Mouse (Mus musculus) G1E-ER4 (cell line): ENCODE data around the gene Foxb1. TPM values are rescaled to one million over a fixed set of nuclear protein-coding genes. Genes with fewer than 3 reads are reported as not detected.

Experiments used
- GATA1 ChIP-seq: IDR thresholded peaks from one replicate; pipeline ENCODE4 v1.8.0; 2012; ENCODE audit warnings: low read length, inconsistent platforms
- polyA plus RNA-seq: library from polyadenylated mRNA; stranded (reverse); fragments of >175 nt; gene quantifications from 2 replicates; pipeline ENCODE4 v1.2.3, GENCODE M21; 2012

Foxb1 gene
- polyA plus RNA-seq, result not detected in 2 replicates

DNA sequence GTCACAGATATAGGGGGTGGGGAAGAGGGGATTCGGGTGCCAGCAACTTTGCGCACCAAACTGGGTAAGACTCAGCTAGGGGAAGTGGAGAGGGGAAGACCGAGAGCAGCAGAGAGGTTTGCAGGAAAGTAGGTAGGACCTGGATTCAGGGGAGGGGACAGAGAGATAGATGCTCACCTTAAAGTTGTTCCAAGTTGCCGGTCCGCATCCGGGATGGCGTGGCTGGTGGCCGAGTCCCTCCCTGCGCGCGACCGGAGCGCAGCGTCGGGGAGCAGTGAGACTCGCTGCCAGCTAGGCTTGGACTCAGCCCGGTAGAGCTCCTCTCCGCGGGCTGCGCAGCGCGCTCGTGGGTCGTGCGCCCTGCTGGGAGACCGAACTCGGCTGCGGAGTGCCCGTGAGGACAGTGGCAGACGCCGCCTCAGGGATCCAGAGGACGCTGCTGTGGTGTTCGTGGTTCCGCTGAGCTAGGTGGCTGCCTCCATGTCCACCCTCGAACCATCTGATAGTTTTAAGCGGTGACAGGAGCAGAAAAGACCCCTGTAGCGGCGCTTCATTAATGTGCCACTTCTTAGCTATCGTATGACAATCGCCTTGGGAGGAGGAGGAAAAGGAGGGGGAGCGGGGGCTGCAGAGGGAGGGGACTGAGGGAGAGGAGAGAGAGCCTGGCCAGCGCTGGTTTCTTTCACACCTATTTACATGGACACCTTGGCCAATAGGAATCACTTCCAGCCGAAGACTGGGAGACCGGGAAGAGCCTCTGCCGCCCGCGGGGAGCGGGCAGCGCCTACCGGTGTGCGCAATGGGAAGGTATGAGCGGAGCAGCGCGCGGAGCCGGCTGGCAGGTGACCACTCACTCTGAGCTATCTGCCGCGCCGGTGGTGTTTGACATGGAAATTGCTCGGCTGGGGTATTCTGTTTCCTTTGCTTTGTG is at the start of gene Foxb1:
Gene Foxb1 (minus strand): TSS at position 570 of the 931 bp plus-strand sequence.
- TF ChIP-seq GATA1, result no peak

DNA sequence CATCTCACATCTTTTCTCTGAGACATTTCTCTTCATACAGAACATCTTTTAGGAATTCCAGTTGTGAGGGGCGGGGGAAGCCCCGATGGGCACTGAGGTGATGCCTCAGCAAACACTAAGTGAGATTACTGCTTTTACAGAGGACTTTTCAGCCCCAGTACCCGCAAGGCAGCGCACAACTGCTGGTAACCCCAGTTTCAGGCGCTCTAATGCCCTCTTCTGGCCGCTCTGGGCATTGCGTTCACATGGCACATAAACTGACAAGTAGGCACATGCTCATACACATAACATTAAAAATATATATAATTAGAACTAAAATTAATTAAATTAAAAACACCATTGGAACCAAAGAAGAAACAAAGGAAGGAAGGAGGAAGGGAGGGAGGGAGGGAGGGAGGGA is 29.8 kb upstream of the Foxb1 start:
- TF ChIP-seq GATA1, result no peak

DNA sequence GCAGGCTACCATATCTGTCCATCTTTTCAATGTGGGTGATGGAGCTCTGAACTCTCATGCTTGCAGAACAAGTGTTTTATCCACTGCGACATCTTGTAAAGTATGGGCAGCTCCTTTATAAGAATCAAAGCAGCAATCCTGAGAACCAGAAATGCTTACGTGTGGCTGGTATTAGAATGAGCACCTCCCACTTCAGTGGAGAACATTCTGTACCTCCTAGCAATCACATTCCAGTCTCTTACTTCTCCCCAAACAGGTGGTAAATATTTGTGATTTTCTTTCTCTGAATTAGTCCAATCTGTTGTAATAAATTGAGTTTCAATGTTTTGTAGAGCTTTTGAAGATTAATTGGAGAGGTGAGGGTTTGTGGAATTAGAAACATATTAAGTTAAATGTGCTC is 19.3 kb upstream of the Foxb1 start:
- TF ChIP-seq GATA1, result no peak

DNA sequence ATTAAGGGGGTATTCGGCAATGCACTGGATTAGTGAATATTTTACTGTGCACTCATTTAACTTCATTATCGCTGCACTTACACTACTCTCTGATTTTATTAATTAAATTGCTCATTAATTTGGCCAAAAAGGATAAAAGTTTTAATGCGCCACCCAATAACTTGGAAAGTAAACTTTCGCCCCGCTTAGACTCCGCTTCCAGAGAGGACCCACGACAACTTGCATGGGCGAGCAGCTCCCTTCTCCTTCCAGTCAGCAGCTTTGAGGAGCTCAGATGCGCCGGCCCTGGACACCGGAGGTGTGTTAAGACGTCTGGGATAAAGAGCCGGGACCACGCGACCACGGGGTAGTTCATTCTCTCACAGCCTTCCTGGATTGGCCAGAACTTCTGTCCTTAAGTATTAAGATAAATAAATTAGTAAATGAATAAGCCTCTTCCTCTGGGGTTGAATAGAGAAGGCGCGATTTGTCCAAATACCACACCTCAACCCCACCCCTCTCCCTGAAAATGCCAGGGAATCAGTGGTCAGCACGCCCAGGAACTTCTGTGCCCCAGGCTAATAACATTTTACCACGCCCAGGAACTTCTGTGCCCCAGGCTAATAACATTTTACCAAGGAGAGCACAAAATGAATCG is 9.3 kb upstream of the Foxb1 start:
- TF ChIP-seq GATA1, result no peak

DNA sequence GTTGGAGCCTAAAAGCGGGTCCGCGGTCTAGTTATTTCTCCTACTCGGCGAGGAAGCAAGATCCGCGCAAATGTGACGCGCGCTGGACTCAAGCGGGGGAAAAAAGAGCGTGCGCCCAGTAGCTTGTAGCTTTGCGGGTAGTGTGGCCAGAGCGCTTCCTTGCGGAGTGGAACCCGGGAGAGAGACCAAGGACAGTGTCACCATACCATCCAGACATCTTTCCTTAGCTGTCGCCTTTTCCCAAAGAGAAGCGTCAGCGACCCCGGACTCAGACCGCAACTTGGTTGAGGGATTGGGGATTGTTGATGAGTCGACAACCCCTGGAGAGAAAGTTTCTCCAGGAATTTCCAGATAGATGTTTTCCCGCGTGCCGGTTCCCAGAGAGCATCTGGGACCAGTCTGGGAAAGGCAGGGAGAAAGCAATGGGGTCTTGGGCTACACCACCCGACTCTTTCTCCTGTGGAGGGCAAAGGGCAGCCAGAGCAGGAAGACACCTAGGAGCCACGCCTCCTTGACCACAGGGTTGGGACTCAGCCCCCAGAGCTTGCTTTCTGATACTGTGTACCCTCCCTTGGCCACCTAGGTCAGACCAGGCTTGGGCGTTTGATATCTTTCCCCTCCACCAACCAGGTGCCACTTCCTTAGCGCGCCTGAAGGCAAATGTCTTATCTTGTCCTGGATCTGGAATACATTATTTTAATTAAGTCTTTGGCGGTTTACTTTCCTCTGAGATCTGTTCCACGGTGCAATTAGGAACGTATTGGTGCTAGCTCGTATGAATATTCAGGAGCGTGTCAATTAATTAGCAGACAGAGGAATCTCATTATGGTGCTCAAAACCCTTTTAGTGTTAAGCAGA is 8.6 kb upstream of the Foxb1 start:
- TF ChIP-seq GATA1, result no peak

DNA sequence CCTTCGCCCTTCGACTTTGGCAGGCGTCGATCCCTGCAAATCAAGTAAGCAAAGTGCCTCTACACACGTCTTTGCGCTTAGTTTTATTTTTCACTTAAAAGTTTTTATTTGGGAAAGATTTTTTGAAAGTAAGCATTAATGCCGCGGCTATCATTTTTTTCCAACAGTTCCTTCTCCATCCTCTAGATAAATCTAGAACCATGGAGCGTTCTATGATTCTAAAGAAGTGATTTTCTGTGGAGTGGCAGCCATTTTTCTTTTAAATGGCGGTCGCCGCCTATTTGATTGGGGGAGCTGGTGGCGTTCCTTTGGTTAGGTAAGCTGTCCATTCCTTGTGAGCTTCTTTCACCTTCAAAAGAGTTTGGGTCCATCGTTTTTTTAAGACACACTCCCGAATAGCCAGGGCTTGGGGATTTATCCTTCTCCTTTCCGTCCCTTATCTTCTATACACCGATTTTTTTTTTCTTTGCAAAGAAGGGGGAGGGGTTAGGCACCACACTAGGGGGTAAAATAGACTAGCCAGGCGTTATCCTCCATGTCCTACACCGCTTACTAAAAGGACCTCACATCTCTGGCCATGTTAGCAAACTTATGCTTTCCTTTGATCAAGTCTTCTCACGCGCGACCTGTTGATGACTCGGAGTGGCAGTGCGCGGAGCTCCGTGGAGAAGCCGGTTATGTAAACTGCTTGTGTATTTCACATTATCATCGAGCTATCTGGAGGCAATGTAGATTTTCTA is 7.6 kb upstream of the Foxb1 start:
- TF ChIP-seq GATA1, result no peak

DNA sequence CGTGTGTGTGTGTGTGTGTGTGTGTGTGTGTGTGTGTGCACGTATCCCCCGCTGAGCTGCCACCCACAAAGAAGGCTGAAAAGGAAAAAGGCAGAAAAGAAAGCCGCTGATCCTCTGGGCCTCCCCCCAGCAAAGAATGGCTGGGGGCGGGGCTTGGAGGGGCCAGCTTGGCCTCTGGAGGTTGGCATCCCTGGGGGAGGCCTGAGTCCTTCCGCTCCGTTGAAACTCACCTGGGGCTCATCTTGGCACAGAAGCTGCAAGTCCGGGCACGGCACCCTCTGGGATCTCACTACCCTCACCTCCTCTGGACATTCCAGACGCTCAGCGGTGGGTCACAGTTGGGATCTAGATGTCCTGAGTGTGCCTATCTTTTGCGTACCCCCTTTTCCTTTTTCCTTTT is 6.7 kb upstream of the Foxb1 start:
- no peak for TF ChIP-seq GATA1

DNA sequence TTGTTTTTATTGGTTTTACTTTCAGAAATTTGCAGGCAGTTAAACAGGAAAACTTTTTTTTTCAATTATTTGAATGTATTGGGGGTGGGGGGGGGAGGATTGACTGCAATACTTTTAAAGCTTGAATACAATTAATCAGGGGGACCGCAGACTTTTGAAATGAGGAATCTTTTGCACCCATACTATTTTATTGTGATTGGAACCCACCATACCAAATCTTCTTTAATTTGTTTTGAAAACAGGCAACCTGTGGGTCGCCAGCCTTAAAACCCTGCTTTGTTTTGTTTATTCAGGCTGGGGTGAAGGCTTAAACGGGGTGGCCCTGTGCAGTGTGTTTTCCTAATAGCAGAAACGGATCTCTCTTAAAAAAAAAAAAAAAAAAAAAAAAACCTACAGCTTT is 6.2 kb upstream of the Foxb1 start:
- no peak for TF ChIP-seq GATA1

DNA sequence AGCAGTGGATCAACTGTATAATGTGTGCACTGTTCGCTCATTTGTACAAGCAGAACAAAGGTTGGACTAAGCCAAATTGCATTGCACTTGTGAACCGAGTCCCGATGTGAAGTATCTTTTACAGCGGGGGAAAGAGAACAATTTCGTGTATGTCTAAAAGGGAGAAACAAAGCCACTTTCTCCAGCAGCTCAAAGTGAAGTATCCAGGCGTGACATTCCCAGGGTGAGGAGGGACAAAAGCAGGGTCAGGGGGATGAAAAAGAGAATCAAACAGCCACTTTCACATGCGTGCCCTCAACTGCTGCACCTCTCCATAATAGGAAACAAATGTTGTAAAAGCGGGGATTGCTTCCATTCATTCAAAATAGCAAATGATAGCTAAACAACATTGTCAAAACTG is 5.6 kb upstream of the Foxb1 start:
- no peak for TF ChIP-seq GATA1

DNA sequence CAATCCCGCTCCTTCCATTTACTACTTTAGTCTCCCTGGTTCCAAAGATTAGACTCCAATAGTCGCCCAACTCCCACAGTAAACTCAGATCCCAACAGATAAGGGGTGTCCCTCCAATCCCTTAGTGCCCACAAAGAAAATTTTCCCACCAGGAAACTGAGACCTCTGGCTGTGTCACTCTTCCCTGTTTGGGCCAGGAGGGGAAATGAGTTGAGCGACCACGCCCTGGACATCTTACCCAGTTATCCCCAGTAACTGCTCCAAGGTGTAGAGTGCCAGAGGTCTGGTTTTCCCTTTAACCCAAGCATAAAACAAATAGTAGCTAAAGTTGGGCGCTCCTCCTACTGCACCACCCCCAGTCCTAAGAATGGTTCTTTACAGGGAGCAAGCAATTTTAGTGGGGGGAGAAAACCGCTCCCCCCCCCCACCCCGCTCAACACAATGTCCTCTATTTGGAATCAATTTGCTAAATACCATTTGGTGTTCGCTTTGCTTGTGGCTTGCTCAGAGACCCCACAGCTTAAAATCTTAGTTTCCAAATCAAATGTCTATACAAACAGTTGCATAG is 4.8 kb upstream of the Foxb1 start:
- TF ChIP-seq GATA1, result no peak

DNA sequence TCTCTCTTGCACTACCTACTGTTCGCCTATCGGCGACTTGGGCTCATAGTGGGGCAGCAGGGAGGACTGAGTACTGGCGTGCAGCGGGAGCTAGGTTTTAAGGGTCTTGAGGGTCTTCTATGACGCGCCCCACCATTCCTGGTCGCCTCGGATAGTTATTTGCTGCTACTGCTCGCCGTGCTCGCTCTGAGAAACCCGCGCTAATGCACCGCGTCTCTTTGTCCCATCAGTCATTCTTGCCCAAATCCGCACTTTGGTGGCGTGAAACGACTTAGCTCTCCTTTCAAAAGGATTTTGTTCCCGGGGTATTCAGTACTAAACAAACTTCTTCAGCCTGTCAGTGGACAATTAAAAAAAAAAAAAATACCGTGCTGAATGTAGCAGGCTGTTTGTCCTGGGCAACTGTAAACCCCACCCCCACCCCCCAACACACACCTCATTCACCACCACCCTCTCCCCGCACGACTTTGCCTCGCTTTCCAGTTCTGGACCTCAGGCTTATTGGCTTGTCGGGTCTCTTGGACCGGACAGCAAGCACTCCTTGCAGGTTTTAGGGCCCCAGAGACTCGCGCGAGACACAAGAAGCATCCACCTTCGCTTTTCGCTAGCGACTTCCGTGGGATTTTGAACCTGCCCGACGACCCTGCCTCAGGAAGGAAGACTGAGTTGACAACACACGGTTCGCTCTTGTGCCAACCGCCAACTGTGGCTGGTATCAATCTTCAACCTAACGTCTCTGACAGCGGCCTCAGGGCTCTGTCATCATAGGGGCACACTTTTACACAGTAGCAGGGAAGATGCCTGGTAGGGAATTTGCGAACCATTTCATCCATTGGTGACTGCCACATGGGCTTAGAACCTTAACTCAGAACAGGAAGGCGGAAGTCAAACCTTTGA is 4.1 kb upstream of the Foxb1 start:
- no peak for TF ChIP-seq GATA1

DNA sequence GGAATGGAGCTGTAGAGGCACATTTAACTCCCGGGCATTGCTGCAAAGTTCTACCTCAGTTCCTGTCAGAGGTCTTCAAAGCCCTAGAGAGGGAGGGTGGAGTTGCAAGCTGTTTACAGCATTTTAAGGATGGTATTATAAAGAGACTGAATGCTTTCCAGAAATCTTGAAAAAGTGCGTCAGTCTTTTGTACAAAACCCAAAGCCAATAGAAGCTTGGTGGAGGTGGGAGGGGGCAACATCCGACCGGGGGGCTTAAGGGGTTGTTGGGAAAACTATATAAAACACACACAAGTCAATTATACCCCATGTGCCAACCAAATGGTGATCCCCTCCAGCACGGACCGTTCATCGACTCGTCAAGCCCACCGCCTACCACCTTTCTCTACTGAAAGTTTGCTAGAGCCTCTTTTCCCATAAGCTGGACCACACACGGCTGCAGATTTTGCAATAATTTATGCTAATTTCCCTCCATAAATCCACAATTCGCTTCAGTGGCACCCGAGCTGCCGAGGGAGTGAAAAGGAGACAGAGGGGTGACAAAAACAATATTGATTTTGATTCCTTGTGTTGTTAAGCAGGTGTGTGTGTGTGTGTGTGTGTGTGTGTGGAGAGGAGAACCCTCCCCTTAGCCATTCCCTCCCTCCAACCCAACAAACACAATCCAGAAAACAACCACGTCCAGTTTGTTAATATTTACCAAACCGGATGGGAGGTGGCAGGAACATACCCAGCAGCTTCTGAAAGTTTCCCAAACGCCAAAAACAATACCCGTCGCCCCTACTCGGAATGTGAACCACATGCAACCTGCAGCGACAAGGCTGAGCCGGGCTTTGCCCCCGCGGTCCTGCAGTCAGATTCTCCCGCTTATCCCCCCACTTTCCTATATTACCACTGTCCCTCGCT is 3.2 kb upstream of the Foxb1 start:
- no peak for TF ChIP-seq GATA1

DNA sequence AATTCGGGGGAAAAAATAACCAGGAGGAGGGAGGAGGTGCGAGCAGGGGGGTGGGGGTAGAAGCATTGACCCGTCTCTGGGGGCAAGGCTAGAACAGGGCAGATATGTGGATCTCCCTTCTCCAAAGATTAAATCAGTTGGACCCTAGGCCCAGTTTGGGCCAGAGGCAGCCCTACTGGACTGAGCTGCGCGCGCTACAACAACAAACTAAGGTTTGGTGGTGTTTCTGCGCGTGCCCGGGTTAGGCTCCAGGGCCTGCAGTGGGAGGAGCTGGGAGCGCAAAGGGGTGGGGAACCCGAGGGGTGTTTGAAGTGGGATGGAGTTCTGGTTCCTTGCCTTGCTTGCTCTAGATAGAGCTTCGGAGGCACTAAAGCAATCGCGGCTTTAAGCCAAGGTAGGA is 2.0 kb upstream of the Foxb1 start:
- no peak for TF ChIP-seq GATA1

DNA sequence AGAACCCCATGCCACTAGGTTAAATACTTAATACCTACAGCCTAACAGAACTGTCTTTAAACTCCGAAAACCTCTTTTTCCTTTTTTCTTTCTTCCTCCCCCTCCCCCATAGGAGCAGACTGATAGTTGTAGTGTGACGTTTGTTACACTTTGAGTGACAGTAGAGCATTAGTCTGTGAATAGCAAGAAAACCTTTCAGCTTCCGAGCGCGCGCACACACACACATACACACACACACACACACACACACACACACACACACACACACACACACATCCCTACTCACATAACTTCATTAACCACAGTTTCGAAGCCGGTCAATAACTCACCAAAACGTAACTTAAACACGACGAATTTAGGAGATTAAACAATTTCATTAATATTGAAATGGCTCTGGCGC is 1.5 kb upstream of the Foxb1 start:
- TF ChIP-seq GATA1, result no peak
